Comparison of ENCODE assay signal across 15 mouse cellular contexts in the genomic region with DNA sequence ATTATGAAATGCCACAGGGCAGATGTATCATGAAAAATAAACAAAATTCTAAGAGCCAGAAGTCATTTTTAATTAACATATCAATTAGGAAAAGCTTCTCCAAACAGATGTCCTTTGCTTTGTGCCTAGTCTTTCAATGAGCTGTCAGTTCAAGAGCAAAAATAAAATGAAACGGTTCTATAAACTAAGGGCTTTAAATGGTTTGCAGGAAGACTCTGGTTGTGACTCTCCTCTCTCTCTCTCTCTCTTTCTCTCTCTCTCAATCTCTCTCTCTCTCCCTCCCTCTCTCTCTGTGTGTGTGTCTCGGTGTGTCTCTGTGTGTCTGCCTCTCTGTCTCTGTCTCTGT.
"Had no signal": no experiment of that assay in that cellular context is flagged by ENCODE, and none has a peak within 500 bp of the region (broad histone marks: within the 10 kb centered on the region; RNA-seq: fewer than 3 reads in every experiment).

No protein-coding gene starts in this region.

- ATAC-seq: hindbrain, postnatal 0 days; midbrain, embryonic 15.5 days had no signal

- H3K36me3 ChIP-seq: limb, embryonic 10.5 days; liver, embryonic 15.5 days; midbrain, embryonic 15.5 days; neural tube, embryonic 13.5 days had no signal

- H3K4me2 ChIP-seq: liver, embryonic 11.5 days; liver, embryonic 15.5 days; midbrain, embryonic 11.5 days; midbrain, embryonic 15.5 days; neural tube, embryonic 13.5 days had no signal

- H3K4me1 ChIP-seq: liver, embryonic 15.5 days; megakaryocyte, embryonic 14.5 days; midbrain, embryonic 15.5 days; neural tube, embryonic 13.5 days had no signal

- H3K9me3 ChIP-seq: limb, embryonic 10.5 days; liver, embryonic 15.5 days; megakaryocyte, embryonic 14.5 days; midbrain, embryonic 15.5 days; neural tube, embryonic 13.5 days had no signal

- H3K4me3 ChIP-seq: left cerebral cortex, adult 2 months; limb, embryonic 10.5 days; liver, embryonic 15.5 days; megakaryocyte, embryonic 14.5 days; midbrain, embryonic 15.5 days; neural tube, embryonic 13.5 days had no signal

- H3K27ac ChIP-seq: hindbrain, postnatal 0 days; left cerebral cortex, adult 2 months; limb, embryonic 10.5 days; liver, embryonic 15.5 days; macrophage; midbrain, embryonic 15.5 days; neural tube, embryonic 13.5 days had no signal

- DNase-seq: kidney, adult 18-20 months; kidney, postnatal 10 days; retina, postnatal 1 day; thymus, adult 18-20 months; thymus, postnatal 14 days had no signal

- H3K9ac ChIP-seq: liver, embryonic 15.5 days; midbrain, embryonic 15.5 days; neural tube, embryonic 13.5 days had no signal

- H3K27me3 ChIP-seq: liver, embryonic 15.5 days; megakaryocyte, embryonic 14.5 days; midbrain, embryonic 15.5 days; neural tube, embryonic 13.5 days had no signal
